Mouse (Mus musculus) G1E (cell line): ENCODE data around the gene Pdcd11.

Experiments used
- CTCF ChIP-seq: IDR thresholded peaks from 2 replicates; pipeline ENCODE4 v1.5.1; 2012; ENCODE audit warnings: low read depth, low read length, inconsistent platforms, mixed read lengths
- GATA1 ChIP-seq: IDR thresholded peaks from 2 replicates; pipeline ENCODE4 v1.6.1; 2012; ENCODE audit warnings: borderline replicate concordance, low read length, inconsistent platforms, mixed read lengths
- TAL1 ChIP-seq: conservative IDR thresholded peaks from 2 replicates; pipeline ENCODE4 v1.6.1; 2012; ENCODE audit warnings: low read depth, low read length, inconsistent platforms, mixed read lengths

GRCm38 (mm10) chr19:47101080-47101479 lies 10.5 kb downstream of the Pdcd11 start:
- TF ChIP-seq GATA1 (no peak), CTCF (no peak), TAL1 (no peak)
